Mouse (Mus musculus) bone marrow, adult 2 months (tissue): ENCODE measurements around the gene Letmd1.

Experiments used
- CTCF ChIP-seq: fragments of 200-500 bp; IDR thresholded peaks from 2 replicates; pipeline ENCODE4 v1.5.1; 2011; ENCODE audit warnings: low read length, control low read depth; ENCODE audit not compliant: control insufficient read depth, insufficient read depth
- POLR2A ChIP-seq: fragments of 200-500 bp; IDR thresholded peaks from 2 replicates; pipeline ENCODE4 v1.6.1; 2011; ENCODE audit warnings: low read depth, mild to moderate bottlenecking, control low read depth, low read length, borderline replicate concordance; ENCODE audit not compliant: control insufficient read depth

DNA sequence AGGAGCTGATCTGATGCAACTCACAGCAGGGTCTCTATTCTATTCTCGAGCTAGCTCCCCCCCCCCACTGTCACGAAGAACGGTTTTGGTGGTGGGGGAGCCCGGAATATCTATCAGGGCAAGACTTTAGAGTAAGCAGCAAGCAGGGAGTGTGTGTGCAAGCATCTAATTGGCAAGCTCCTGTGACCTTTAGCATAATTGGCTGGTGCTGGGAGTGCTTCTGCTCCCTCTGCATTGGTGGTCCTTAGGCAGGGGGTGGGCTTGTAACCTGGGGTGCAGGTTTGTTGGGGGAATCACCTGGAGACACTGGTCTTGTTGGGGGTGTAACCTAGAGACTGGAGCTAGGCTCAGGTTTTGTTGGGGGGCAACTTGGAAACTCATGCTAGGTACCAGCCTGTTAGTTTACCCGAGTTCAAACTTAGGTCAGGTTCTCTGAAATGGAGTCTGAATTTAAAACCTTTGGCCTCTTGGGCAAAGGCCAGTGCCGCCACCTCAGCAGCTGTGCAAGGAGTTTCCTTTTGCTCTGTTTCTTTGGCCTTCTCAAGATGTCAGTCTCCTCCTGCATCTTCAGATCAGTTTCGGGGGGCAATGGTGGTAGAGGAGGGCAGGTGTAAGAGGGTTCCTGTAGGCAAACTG lies 12.3 kb upstream of the Letmd1 start:
- TF ChIP-seq CTCF (no peak), POLR2A (no peak)
